Mouse (Mus musculus): ENCODE data around the gene Smoc1. TPM values are rescaled to one million over a fixed set of nuclear protein-coding genes. Genes with fewer than 3 reads are reported as not detected.

Smoc1 gene
- polyA plus RNA-seq, 1 experiment from 2014 or later: 0.12 TPM

DNA sequence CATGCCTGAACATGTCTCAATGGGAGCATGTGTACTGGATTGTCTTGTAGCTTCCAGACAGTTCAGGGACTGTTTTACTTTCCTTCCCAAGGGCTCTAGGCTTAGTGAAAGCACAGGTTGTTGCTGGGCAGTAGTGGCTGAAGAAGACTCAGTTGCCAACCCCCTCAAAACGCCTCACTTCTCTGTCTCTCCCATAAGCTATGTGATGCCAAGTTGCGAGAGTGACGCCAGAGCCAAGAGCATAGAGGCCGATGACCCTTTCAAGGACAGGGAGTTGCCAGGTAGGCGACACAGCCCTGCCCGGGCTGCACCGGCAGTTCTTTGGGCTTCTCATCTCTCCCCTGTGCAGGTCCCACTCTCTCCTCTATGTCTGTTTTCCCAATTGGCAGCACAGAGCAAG lies 141.4 kb downstream of the Smoc1 start:
- no peak for DNase-seq (ENCODE audit: low read depth, low spot score)

DNA sequence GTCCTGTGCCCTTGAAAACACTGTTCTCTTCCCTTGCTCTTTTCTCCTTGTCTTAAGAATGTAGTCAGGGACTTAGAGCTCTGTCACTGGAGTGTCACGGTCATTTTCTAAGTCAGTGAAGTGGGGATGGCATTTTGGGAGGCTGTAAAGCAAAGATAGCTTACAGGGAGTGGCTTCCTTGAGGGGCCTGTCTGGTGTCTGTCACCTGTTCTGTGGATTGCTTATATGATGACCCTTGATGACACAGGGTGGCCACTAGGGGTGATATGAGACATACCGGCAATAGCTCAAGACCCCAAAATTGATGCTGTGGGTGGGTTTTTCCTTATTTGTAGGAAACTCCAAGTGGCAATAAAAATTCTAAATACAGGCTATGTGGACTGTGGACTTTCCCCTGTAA lies 141.9 kb downstream of the Smoc1 start:
- POLR2A ChIA-PET: no interaction called here
- in situ Hi-C loops (cut with MboI; ENCODE audit: low pct_unique_long_range_greater_than_20kb): no loop called here
- CTCF ChIA-PET: no interaction called here
- TF ChIP-seq CTCF (IDR thresholded peaks at IDR 0.05): peak; percentile 34
- H3K27me3 ChIP-seq: peaks cover 3% of the 10 kb centered on the region
- DNase-seq (ENCODE audit: low read depth, low spot score) (no peak), ATAC-seq (no peak)

More for the DNA sequence above, 141.4 kb downstream of the Smoc1 start:
- H3K27me3 ChIP-seq: peaks cover 3% of the 10 kb centered on the region
- CTCF ChIA-PET: no interaction called here
- ATAC-seq: no peak
- POLR2A ChIA-PET: no interaction called here
- in situ Hi-C loops (cut with MboI; ENCODE audit: low pct_unique_long_range_greater_than_20kb): no loop called here
- TF ChIP-seq CTCF (IDR thresholded peaks at IDR 0.05): no peak

DNA sequence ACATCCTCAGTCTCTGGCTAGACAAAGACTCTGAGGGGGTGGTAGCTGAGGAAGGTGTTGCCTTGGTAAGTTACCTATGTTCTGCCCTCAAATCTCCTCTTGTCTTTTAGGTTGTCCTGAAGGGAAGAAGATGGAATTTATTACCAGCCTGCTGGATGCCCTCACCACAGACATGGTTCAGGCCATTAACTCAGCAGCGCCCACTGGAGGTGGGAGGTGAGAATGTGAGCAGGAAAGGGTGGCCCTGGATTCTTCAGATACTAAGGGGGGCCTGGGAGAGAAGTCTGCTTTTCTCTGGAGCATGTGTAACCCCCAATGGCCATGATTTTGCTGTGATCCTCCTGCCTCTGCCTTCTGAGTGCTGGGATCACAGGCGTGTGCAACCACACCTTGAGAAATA lies 143.5 kb downstream of the Smoc1 start:
- TF ChIP-seq CTCF (IDR thresholded peaks at IDR 0.05): no peak
- in situ Hi-C loops (cut with MboI; ENCODE audit: low pct_unique_long_range_greater_than_20kb): no loop called here
- no peak for DNase-seq (ENCODE audit: low read depth, low spot score)
- peaks cover 3% of the 10 kb centered on the region for H3K27me3 ChIP-seq
- no peak for ATAC-seq
- ChIA-PET CTCF (no interaction called here), POLR2A (no interaction called here)

DNA sequence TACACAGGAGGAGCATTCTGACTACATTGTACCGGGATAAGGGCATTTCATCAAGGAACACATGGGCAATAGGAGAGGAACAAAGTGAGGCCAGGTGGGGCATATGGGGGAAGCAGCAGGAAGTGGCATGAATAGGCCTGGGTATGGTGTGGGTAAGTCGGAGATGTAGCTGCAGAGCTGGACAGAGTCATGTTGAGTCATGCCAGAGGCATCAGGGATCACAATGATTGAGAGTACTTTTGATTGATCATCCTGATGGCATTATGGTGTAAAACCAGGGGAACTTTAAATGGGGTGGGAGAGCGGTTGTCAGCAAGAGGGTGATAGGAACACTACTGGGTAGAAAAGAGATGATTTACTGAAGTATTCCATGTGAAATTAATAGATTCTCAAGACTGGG lies 146.4 kb downstream of the Smoc1 start:
- TF ChIP-seq CTCF (IDR thresholded peaks at IDR 0.05): no peak
- DNase-seq (ENCODE audit: low read depth, low spot score) (no peak), ATAC-seq (no peak)
- peaks cover 8% of the 10 kb centered on the region for H3K27me3 ChIP-seq
- ChIA-PET POLR2A (no interaction called here), CTCF (no interaction called here)
- in situ Hi-C loops (cut with MboI; ENCODE audit: low pct_unique_long_range_greater_than_20kb): no loop called here

DNA sequence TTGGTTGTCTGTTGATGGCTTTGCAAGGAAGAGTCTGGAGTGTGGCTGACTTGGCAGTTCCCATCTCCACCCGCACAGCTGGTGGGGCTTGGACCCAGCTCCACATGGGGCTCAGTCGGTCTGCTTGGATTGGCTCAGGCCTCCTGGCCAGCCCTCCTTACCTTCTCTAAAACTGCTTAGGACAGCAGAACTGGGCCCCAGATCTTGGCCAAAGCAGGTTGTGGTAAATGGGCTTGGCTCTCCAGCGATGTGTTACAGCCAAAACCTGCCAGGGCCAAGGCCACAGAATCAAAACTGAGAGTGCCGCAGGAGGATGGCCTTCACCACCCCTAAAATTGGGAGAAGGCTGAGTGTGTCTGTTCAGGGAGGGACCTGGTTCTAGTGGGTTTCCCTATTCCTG lies 147.3 kb downstream of the Smoc1 start:
- DNase-seq (ENCODE audit: low read depth, low spot score) (no peak), ATAC-seq (no peak)
- in situ Hi-C loops (cut with MboI; ENCODE audit: low pct_unique_long_range_greater_than_20kb): no loop called here
- POLR2A ChIA-PET: no interaction called here
- H3K27me3 ChIP-seq: peaks cover 14% of the 10 kb centered on the region
- CTCF ChIA-PET: no interaction called here
- TF ChIP-seq CTCF (IDR thresholded peaks at IDR 0.05): no peak

- ChIA-PET CTCF (no interaction called here), POLR2A (no interaction called here)
- no peak for TF ChIP-seq CTCF (IDR thresholded peaks at IDR 0.05)
- DNase-seq (ENCODE audit: low read depth, low spot score) (no peak), ATAC-seq (peak; percentile 72)
- in situ Hi-C loops (cut with MboI; ENCODE audit: low pct_unique_long_range_greater_than_20kb): loop anchor here (25.0 kb wide), 1 partner anchor 413 kb away; the partner anchor contains the start of gene Ccdc177
- H3K27me3 ChIP-seq: peaks cover 18% of the 10 kb centered on the region
These were observed 148.6 kb downstream of the Smoc1 start for GRCm38 (mm10) chr12:81175252-81175651.

GRCm38 (mm10) chr12:81182073-81182472 lies 155.5 kb downstream of the Smoc1 start:
- CTCF ChIA-PET: interaction anchor here (0.9 kb wide), 1 partner anchor 200 kb away, joined by 4 read pairs; no protein-coding TSS in a partner anchor
- in situ Hi-C loops (cut with MboI; ENCODE audit: low pct_unique_long_range_greater_than_20kb): loop anchor here (5.0 to 25.0 kb wide), 2 partner anchors 200 to 420 kb away; partner anchors contain the start of gene Ccdc177
- H3K27me3 ChIP-seq: peaks cover 34% of the 10 kb centered on the region
- DNase-seq (ENCODE audit: low read depth, low spot score) (no peak), ATAC-seq (no peak)
- POLR2A ChIA-PET: no interaction called here
- TF ChIP-seq CTCF (IDR thresholded peaks at IDR 0.05): peak; percentile 82

DNA sequence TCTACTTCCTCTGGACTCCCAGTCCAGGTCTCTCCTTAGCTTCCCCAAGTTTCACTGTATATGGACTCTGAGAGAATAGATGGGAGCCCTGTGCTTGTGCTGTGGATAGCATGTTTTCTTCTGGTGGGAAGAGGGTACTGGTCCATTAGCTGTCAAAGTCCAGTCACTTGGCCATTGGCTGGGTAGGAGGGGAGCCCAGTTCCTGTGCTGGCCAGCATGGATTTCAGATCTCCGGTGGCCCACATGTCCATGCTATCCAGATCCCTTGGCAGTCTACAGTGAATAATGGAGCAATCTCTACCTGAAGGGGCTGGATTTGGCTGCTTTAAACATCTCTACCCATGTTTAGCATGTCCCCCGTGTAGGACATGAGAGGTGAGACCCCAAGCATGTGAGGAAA lies 158.4 kb downstream of the Smoc1 start:
- H3K27me3 ChIP-seq: peaks cover 48% of the 10 kb centered on the region
- ChIA-PET POLR2A (no interaction called here), CTCF (no interaction called here)
- no peak for TF ChIP-seq CTCF (IDR thresholded peaks at IDR 0.05)
- no peak for ATAC-seq
- no peak for DNase-seq (ENCODE audit: low read depth, low spot score)
- in situ Hi-C loops (cut with MboI; ENCODE audit: low pct_unique_long_range_greater_than_20kb): loop anchor here (5.0 to 25.0 kb wide), 2 partner anchors 203 to 423 kb away; partner anchors contain the start of gene Ccdc177

GRCm38 (mm10) chr12:81186081-81186480 lies 159.5 kb downstream of the Smoc1 start:
- in situ Hi-C loops (cut with MboI; ENCODE audit: low pct_unique_long_range_greater_than_20kb): loop anchor here (25.0 kb wide), 1 partner anchor 424 kb away; the partner anchor contains the start of gene Ccdc177
- ATAC-seq (no peak), DNase-seq (ENCODE audit: low read depth, low spot score) (no peak)
- ChIA-PET CTCF (no interaction called here), POLR2A (no interaction called here)
- no peak for TF ChIP-seq CTCF (IDR thresholded peaks at IDR 0.05)
- peaks cover 52% of the 10 kb centered on the region for H3K27me3 ChIP-seq

DNA sequence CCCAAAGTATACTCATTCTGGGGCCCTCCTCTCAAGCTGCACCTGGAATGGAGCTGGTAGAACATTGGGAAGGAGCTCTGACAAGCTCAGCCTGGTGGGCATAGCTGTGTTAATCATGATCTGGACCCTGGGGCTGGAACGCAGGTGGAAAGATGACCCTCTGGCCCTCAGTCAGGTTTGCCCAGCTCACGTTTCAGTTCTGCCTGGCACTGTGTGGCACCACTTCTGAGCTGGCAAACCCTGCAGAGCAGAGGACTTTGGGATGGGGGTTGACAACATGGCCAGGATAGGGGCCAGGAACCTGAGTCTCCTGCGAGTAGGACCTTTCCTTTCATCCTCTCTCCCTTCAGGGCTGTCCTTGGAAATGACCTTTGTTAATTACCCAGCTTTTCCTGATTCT lies 160.1 kb downstream of the Smoc1 start:
- ChIA-PET CTCF (no interaction called here), POLR2A (no interaction called here)
- DNase-seq (ENCODE audit: low read depth, low spot score) (no peak), ATAC-seq (no peak)
- TF ChIP-seq CTCF (IDR thresholded peaks at IDR 0.05): no peak
- H3K27me3 ChIP-seq: peaks cover 52% of the 10 kb centered on the region
- in situ Hi-C loops (cut with MboI; ENCODE audit: low pct_unique_long_range_greater_than_20kb): loop anchor here (25.0 kb wide), 1 partner anchor 424 kb away; the partner anchor contains the start of gene Ccdc177

DNA sequence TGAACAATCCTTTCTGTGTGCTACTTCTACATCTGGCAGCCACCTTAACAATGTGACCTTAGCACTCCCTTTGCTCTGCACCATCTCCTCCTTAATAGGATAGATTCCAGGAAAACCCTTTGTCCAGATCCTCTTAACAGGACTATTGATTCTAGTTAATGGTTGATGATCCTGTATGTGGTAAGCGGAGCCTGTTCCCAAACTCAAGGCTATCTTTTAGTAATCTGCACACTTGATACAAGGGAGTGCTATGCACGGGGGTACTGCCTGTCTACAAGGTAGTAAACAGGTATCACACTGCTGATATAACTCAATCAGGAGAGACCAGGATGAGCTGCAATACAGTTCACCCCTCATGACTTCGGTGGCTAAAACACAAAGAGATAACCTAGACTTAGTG lies 161.8 kb downstream of the Smoc1 start:
- peaks cover 47% of the 10 kb centered on the region for H3K27me3 ChIP-seq
- ATAC-seq (no peak), DNase-seq (ENCODE audit: low read depth, low spot score) (no peak)
- no peak for TF ChIP-seq CTCF (IDR thresholded peaks at IDR 0.05)
- POLR2A ChIA-PET: no interaction called here
- in situ Hi-C loops (cut with MboI; ENCODE audit: low pct_unique_long_range_greater_than_20kb): loop anchor here (25.0 kb wide), 1 partner anchor 426 kb away; the partner anchor contains the start of gene Ccdc177
- CTCF ChIA-PET: no interaction called here

DNA sequence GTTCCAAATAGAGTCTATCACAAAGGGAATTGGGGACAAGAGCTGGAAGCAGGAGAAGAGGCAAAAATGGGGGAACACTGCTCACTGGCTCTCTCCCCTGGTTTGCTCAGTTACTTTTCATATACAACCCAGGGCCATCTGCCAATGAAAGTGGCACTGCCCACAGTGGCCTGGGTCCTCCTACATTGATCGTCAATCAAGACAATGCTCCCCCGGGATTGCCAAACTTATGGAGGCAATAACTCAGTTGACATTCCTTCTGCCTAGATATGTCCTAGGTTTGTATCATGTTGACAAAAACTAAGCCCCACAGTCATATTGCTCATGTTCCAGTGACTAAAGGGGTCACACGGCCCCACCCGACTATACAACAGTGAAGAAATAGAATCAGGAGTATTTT lies 162.4 kb downstream of the Smoc1 start:
- CTCF ChIA-PET: no interaction called here
- no peak for ATAC-seq
- no peak for TF ChIP-seq CTCF (IDR thresholded peaks at IDR 0.05)
- POLR2A ChIA-PET: no interaction called here
- no peak for DNase-seq (ENCODE audit: low read depth, low spot score)
- peaks cover 53% of the 10 kb centered on the region for H3K27me3 ChIP-seq
- in situ Hi-C loops (cut with MboI; ENCODE audit: low pct_unique_long_range_greater_than_20kb): loop anchor here (25.0 kb wide), 1 partner anchor 427 kb away; the partner anchor contains the start of gene Ccdc177
